Mouse (Mus musculus) MEL (cell line): ENCODE measurements around the gene Map7. TPM values are rescaled to one million over a fixed set of nuclear protein-coding genes. Genes with fewer than 3 reads are reported as not detected.

Experiments
- DNase-seq: peaks from one replicate; pipeline ENCODE4 v3.0.0; 2011; ENCODE audit warnings: low read depth, low spot score
- H3K27ac ChIP-seq: 2 replicates; pipeline ENCODE4 v1.5.1; 2012; ENCODE audit warnings: low read depth, mild to moderate bottlenecking, control low read depth, low read length, moderate library complexity; ENCODE audit not compliant: control insufficient read depth
- H3K27me3 ChIP-seq, 2 experiments: fragments of 150-350 bp in 1 of 2; sonication (generic) in 1 of 2; 2 replicates each; pipeline ENCODE4 v1.6.1; 2012; ENCODE audit warnings: low read length in 2 of 2, mild to moderate bottlenecking in 2 of 2, improper control_type of control experiment in 1 of 2, moderate library complexity in 1 of 2; ENCODE audit not compliant: insufficient read depth in 2 of 2, control insufficient read depth in 1 of 2
- H3K36me3 ChIP-seq, 2 experiments: 2 replicates each; pipeline ENCODE4 v1.6.1; 2012 to 2014; ENCODE audit warnings: low read length in 2 of 2, improper control_type of control experiment in 1 of 2, inconsistent platforms in 1 of 2, mild to moderate bottlenecking in 1 of 2; ENCODE audit not compliant: insufficient read depth in 2 of 2, control insufficient read depth in 1 of 2
- H3K4me1 ChIP-seq, 2 experiments: fragments of 150-350 bp in 1 of 2; sonication (generic) in 1 of 2; 2 replicates each; pipeline ENCODE4 v1.6.1; 2012; ENCODE audit warnings: low read length in 2 of 2, improper control_type of control experiment in 1 of 2, mild to moderate bottlenecking in 1 of 2; ENCODE audit not compliant: insufficient read depth in 2 of 2, control insufficient read depth in 1 of 2
- H3K4me3 ChIP-seq, 2 experiments: fragments of 150-350 bp in 1 of 2; sonication (generic) in 1 of 2; 2 replicates each; pipeline ENCODE4 v1.5.1; 2012; ENCODE audit warnings: low read depth in 2 of 2, low read length in 2 of 2, mild to moderate bottlenecking in 2 of 2, moderate library complexity in 2 of 2, control low read depth in 1 of 2, improper control_type of control experiment in 1 of 2; ENCODE audit not compliant: control insufficient read depth in 1 of 2, insufficient read depth in 1 of 2
- H3K79me2 ChIP-seq: 2 replicates; pipeline ENCODE4 v1.6.1; 2012; ENCODE audit warnings: mild to moderate bottlenecking, low read length, moderate library complexity; ENCODE audit not compliant: control insufficient read depth, poor library complexity, insufficient read depth
- H3K9ac ChIP-seq: 2 replicates; pipeline ENCODE4 v1.6.1; 2012; ENCODE audit warnings: low read depth, mild to moderate bottlenecking, control low read depth, low read length, moderate library complexity; ENCODE audit not compliant: control insufficient read depth, poor library complexity, severe bottlenecking
- H3K9me3 ChIP-seq: fragments of 150-350 bp; sonication (generic); replicated peaks from 2 replicates; pipeline ENCODE4 v1.6.1; 2012; ENCODE audit warnings: mild to moderate bottlenecking, low read length, improper control_type of control experiment, moderate library complexity; ENCODE audit not compliant: insufficient read depth
- BHLHE40 ChIP-seq: IDR thresholded peaks from 2 replicates; pipeline ENCODE4 v1.6.1; 2012; ENCODE audit warnings: low read depth, mild to moderate bottlenecking, inconsistent platforms, low read length, improper control_type of control experiment, borderline replicate concordance
- CHD2 ChIP-seq: IDR thresholded peaks from 2 replicates; pipeline ENCODE4 v1.6.1; 2011; ENCODE audit warnings: low read length, improper control_type of control experiment
- CTCF ChIP-seq, 3 experiments: IDR thresholded peaks in 2 of 3; conservative IDR thresholded peaks in 1 of 3; 2 replicates each; pipeline ENCODE4 v1.5.1; 2011 to 2012; ENCODE audit warnings: low read length in 3 of 3, low read depth in 2 of 3, mild to moderate bottlenecking in 2 of 3, improper control_type of control experiment in 1 of 3, inconsistent platforms in 1 of 3, mixed read lengths in 1 of 3, moderate library complexity in 1 of 3; ENCODE audit not compliant: control insufficient read depth in 1 of 3, insufficient read depth in 1 of 3, poor library complexity in 1 of 3, severe bottlenecking in 1 of 3
- E2F4 ChIP-seq: IDR thresholded peaks from 2 replicates; pipeline ENCODE4 v1.6.1; 2011; ENCODE audit warnings: low read depth, low read length, improper control_type of control experiment, borderline replicate concordance
- EP300 ChIP-seq, 2 experiments: IDR thresholded peaks; 2 replicates each; pipeline ENCODE4 v1.6.1; 2011; ENCODE audit warnings: improper control_type of control experiment in 2 of 2, low read length in 2 of 2, low read depth in 1 of 2, mild to moderate bottlenecking in 1 of 2
- GATA1 ChIP-seq: IDR thresholded peaks from 2 replicates; pipeline ENCODE4 v1.6.1; 2011; ENCODE audit warnings: low read depth, low read length, improper control_type of control experiment
- JUND ChIP-seq: IDR thresholded peaks from 2 replicates; pipeline ENCODE4 v1.6.1; 2011; ENCODE audit warnings: low read depth, mild to moderate bottlenecking, improper control_type of control experiment, low read length
- MAFK ChIP-seq: IDR thresholded peaks from 2 replicates; pipeline ENCODE4 v1.6.1; 2011; ENCODE audit warnings: low read depth, mild to moderate bottlenecking, low read length, improper control_type of control experiment, borderline replicate concordance
- MAZ ChIP-seq: IDR thresholded peaks from 2 replicates; pipeline ENCODE4 v1.6.1; 2012; ENCODE audit warnings: low read depth, mild to moderate bottlenecking, inconsistent platforms, low read length, improper control_type of control experiment
- MXI1 ChIP-seq: IDR thresholded peaks from 2 replicates; pipeline ENCODE4 v1.6.1; 2011; ENCODE audit warnings: mild to moderate bottlenecking, low read depth, low read length, improper control_type of control experiment
- NELFE ChIP-seq: IDR thresholded peaks from 2 replicates; pipeline ENCODE4 v1.6.1; 2011; ENCODE audit warnings: low read depth, low read length, improper control_type of control experiment
- NRF1 ChIP-seq: IDR thresholded peaks from 2 replicates; pipeline ENCODE4 v1.6.1; 2014; ENCODE audit warnings: low read depth, mild to moderate bottlenecking, inconsistent platforms, low read length, improper control_type of control experiment, moderate library complexity; ENCODE audit not compliant: poor library complexity, insufficient read depth, severe bottlenecking
- POLR2AphosphoS2 ChIP-seq: IDR thresholded peaks from 2 replicates; pipeline ENCODE4 v1.6.1; 2011; ENCODE audit warnings: low read length, improper control_type of control experiment
- RAD21 ChIP-seq: IDR thresholded peaks from 2 replicates; pipeline ENCODE4 v1.6.1; 2011; ENCODE audit warnings: mild to moderate bottlenecking, low read depth, low read length, improper control_type of control experiment
- RCOR1 ChIP-seq: IDR thresholded peaks from 2 replicates; pipeline ENCODE4 v1.6.1; 2012; ENCODE audit warnings: low read depth, mild to moderate bottlenecking, inconsistent platforms, low read length, improper control_type of control experiment
- TAL1 ChIP-seq: IDR thresholded peaks from 2 replicates; pipeline ENCODE4 v1.6.1; 2012; ENCODE audit warnings: mild to moderate bottlenecking, inconsistent platforms, low read length, moderate library complexity, mixed read lengths
- UBTF ChIP-seq: IDR thresholded peaks from 2 replicates; pipeline ENCODE4 v1.6.1; 2012; ENCODE audit warnings: low read depth, mild to moderate bottlenecking, inconsistent platforms, low read length, improper control_type of control experiment, moderate library complexity, borderline replicate concordance; ENCODE audit not compliant: insufficient read depth
- USF1 ChIP-seq: IDR thresholded peaks from 2 replicates; pipeline ENCODE4 v1.6.1; 2014; ENCODE audit warnings: low read depth, mild to moderate bottlenecking, inconsistent platforms, low read length, improper control_type of control experiment, moderate library complexity
- ZC3H11A ChIP-seq: IDR thresholded peaks from 2 replicates; pipeline ENCODE4 v1.6.1; 2012; ENCODE audit warnings: low read depth, mild to moderate bottlenecking, inconsistent platforms, low read length, improper control_type of control experiment
- ZKSCAN1 ChIP-seq: IDR thresholded peaks from 2 replicates; pipeline ENCODE4 v1.6.1; 2012; ENCODE audit warnings: low read depth, mild to moderate bottlenecking, inconsistent platforms, low read length, improper control_type of control experiment, moderate library complexity
- ZMIZ1 ChIP-seq: IDR thresholded peaks from 2 replicates; pipeline ENCODE4 v1.6.1; 2012; ENCODE audit warnings: low read depth, mild to moderate bottlenecking, inconsistent platforms, low read length, improper control_type of control experiment, moderate library complexity
- ZNF384 ChIP-seq: IDR thresholded peaks from 2 replicates; pipeline ENCODE4 v1.6.1; 2012; ENCODE audit warnings: low read depth, mild to moderate bottlenecking, inconsistent platforms, low read length, improper control_type of control experiment
- polyA plus RNA-seq, 2 experiments: library from polyadenylated mRNA; stranded (reverse) in 1 of 2; unstranded in 1 of 2; fragments of >175 nt in 1 of 2; fragments of >200 nt in 1 of 2; gene quantifications; 2 replicates each; pipeline versions ENCODE4 v1.2.1 to v1.2.4; 2012; ENCODE audit warnings: low replicate concordance in 2 of 2, low read depth in 1 of 2; ENCODE audit not compliant: insufficient read length in 2 of 2, insufficient read depth in 1 of 2, missing spikeins in 1 of 2
- total RNA-seq: library from RNA; depleted of rRNA; stranded (reverse); fragments of 300-350 nt; gene quantifications from 2 replicates; pipeline ENCODE4 v1.2.3, GENCODE M21; 2012

Map7 gene
- total and polyA plus RNA-seq, 3 experiments = 3.1 to 9.5 TPM; not detected in 1

GRCm38 (mm10) chr10:20186800-20187273 lies 38.6 kb downstream of the Map7 start:
- H3K9me3 ChIP-seq = no peaks in the 10 kb centered on the region
- no peaks in the 10 kb centered on the region for H3K36me3 ChIP-seq
- no peak overlapping the region for H3K27ac ChIP-seq
- no peaks in the 10 kb centered on the region for H3K79me2 ChIP-seq
- no peak overlapping the region for H3K4me3 ChIP-seq
- H3K4me1 ChIP-seq = no peaks in the 10 kb centered on the region
- no peak for TF ChIP-seq CHD2
- no peak for TF ChIP-seq BHLHE40
- no peak for TF ChIP-seq CTCF (IDR thresholded peaks at IDR 0.05 in 2 of 3, conservative IDR thresholded peaks at IDR 0.05 in 1 of 3; ENCODE audit: control insufficient read depth in 1 of 3, insufficient read depth in 1 of 3, low read depth in 2 of 3, low read length in 3 of 3, poor library complexity in 1 of 3, severe bottlenecking in 1 of 3)
- no peak for TF ChIP-seq E2F4
- no peak for TF ChIP-seq ZKSCAN1
- TF ChIP-seq RCOR1 = no peak
- no peak for TF ChIP-seq TAL1
- TF ChIP-seq MXI1 = no peak
- no peak for TF ChIP-seq RAD21
- no peak for TF ChIP-seq USF1
- no peak for TF ChIP-seq ZNF384
- TF ChIP-seq JUND = no peak
- no peak for TF ChIP-seq MAZ
- TF ChIP-seq POLR2AphosphoS2 = no peak
- TF ChIP-seq EP300 (IDR thresholded peaks at IDR 0.05; ENCODE audit: low read depth in 1 of 2, low read length in 2 of 2) = no peak
- no peak for TF ChIP-seq ZC3H11A
- TF ChIP-seq NELFE = no peak
- no peak for TF ChIP-seq NRF1
- no peak for TF ChIP-seq ZMIZ1
- no peak for TF ChIP-seq UBTF
- no peaks in the 10 kb centered on the region for H3K27me3 ChIP-seq
- DNase-seq = no peak
- H3K9ac ChIP-seq = no peak overlapping the region

DNA sequence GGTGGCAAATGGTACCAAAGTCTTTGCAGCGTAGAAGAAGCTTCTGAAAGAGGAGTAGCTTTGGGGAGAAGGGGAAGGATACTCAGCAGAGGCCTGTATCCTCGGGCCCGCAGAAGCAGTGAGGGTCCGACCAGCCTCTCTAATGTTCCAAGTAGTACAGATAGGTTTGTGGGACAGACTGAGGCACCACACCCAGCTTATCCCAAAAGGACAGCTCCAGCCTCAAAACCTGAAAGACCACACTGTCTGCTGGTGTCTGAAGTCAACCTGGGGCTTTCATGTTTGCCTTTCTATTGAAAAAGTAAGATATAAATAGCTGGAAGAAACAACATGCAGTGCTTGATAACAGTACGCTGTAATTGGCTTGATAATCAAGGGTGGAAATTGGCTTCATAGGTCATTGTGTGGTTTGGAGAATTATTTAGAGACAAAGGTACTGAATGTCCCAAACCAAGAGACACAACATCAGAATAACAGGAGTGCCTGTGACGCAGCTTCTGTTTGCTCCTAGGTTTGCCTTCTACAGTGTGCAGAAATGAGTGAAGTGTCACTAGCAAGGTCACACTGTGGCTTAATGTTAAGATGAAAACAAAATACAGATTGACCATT lies 42.0 kb downstream of the Map7 start:
- no peak overlapping the region for H3K27ac ChIP-seq
- H3K79me2 ChIP-seq = no peaks in the 10 kb centered on the region
- H3K4me3 ChIP-seq = no peak overlapping the region
- no peaks in the 10 kb centered on the region for H3K4me1 ChIP-seq
- TF ChIP-seq GATA1 (no peak), MAFK (no peak), POLR2AphosphoS2 (no peak), CHD2 (no peak), UBTF (no peak), NELFE (no peak), JUND (no peak)
- no peaks in the 10 kb centered on the region for H3K36me3 ChIP-seq
- H3K9me3 ChIP-seq = no peaks in the 10 kb centered on the region
- H3K27me3 ChIP-seq = no peaks in the 10 kb centered on the region
- no peak for DNase-seq
- no peak overlapping the region for H3K9ac ChIP-seq
